Mouse (Mus musculus): ENCODE measurements around the gene Pcca.

DNA sequence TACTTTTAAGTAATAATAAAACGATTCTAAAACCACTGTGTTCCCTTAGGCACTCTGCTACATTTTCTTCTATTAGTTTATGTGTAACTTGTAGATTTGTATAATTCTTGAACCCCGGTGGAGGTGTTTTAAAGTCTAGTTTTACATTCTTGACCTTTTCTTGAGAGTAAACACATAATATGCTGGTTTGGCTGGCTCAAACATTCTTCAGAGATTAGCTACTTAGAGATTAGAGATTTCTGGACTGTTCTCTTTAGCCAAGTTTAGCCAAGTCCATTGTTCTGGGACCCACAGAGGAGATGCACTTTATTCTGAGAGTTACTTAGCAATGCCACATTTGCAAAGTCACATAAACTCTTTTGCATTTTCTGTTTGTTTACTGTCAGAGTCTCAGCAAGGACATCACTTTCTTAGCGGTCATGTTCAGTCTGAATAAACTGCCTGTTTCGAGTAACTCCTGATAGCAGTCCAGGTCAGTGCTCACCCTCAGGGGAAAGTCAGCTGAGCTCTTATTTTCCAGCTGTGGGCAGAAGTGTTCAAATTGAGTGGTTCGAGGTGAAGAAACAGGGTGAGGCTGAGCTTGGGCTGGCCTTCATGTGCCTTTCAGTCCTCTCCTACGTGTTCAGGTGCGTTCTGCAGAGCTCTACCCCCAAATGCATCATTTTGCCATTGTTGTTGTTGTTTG is 18.8 kb downstream of the Pcca start:
- TF ChIP-seq POLR2A (IDR thresholded peaks at IDR 0.05; ENCODE audit: low read depth, low read length) (no peak), CTCF (IDR thresholded peaks at IDR 0.05; ENCODE audit: extremely low read depth, insufficient read depth, insufficient read length, insufficient replicate concordance) (no peak)
